Mouse (Mus musculus) lung, postnatal 4 days (tissue): ENCODE measurements around the gene Asb15.

Source experiments
- DNase-seq, 2 experiments: peaks; one replicate each; pipeline ENCODE4 v3.0.0; 2021

Asb15 gene

DNA sequence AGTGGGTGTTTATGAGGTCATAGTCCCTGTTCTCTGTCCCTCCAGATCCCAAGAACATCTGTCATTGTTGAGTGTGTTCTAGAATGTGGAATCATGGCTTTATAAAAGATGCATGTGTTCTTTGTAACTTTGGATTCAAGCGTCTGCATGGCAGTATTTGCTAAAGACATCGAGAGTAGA is at the start of gene Asb15:
Gene Asb15 (plus strand): TSS at position 81 of the 180 bp plus-strand sequence.
- DNase-seq, result no peak

DNA sequence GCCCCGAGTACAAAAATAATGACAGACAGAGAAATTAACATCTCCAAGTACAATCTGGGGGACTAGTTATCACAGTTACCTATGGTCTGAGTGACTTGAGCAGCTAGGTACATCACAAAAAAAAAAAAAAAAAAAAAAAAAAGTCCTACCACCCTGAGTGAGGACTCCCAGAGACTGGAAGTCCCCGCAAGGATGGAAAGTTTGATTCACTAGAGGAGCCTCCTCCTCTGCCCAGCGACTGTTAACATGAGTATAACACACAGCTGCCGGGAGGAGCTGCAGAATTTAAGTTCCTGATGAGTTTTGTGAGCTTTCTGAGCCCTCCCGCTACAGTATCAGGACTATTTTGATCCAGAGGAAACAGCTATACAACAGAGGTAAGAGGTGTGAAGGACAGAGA is 41.4 kb upstream of the Asb15 start:
- DNase-seq, result no peak

DNA sequence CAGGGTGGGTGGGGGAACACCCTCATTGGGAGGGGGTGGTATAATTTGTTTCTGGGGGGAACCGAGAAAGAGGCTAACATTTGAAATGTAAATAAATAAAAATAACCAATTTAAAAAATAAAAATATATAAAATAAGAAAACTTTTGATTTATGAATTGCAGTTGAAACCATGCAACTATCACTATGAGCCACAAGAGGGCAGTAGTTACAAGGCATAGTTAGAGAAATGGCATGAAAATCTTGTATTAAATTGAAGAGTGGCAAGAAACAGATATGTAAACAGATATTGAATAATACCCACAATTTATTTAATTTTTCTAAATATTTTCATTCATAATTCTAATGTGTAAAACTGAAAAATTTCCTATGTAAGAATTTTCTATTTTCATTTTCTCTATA is 37.6 kb upstream of the Asb15 start:
- no peak for DNase-seq

DNA sequence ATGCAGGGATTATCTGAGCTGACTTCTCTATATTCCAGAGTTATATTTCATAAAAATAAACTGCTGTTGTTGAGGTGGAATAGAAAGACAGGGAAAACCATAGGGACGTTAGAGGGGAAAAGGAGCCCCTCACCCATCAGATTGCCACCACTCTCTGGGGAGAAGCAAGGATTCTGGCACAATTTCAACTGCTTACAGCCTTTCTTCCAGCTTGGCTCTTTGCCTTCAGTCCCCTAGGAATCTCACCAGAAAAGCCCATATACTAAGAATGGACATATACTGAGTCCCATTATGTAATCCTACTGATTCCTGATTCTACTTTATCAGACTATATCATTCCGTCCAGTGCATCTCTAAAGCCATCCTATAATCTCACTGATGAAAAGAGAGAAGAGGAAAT is 23.8 kb upstream of the Asb15 start:
- DNase-seq, result no peak

DNA sequence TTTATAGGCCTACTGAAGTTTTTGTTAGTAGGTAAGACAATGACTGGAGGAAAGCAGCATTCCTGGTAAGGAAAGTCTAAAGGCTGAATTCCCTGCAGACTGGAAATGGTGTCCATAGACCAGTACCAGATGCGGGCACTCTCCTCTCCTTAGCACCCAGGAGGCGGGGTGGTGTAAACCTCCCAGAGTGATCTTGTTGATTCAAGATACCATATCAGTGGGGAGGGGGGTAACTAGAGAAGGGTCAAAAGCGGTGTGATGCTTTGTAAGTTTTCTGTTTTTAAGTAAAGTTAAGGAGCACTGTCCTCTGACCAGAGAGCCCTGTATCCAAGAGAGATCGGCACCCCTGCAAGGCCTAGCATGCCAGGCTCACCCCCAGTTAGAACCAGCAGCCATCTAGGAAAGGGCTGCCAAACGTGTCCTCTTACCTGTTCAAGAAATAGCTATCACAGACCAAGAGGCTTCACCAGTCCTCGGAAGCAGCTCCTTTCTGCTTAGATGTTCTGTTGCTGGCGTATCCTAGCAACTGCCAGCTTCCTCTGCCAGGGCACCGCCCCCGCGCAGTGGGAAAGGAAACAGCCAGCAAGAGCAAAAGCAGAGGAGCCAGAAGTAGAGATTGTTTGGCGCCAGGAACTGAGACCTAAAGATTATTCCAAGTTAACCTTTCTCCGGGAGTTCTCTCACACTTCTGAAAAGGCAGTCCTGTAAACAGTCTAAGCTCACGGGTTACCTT is 13.2 kb upstream of the Asb15 start, which contains the start of gene Iqub:
Gene Iqub (minus strand): TSS at position 516 of the 733 bp plus-strand sequence.
- DNase-seq, result peak; percentile 61 to 71

DNA sequence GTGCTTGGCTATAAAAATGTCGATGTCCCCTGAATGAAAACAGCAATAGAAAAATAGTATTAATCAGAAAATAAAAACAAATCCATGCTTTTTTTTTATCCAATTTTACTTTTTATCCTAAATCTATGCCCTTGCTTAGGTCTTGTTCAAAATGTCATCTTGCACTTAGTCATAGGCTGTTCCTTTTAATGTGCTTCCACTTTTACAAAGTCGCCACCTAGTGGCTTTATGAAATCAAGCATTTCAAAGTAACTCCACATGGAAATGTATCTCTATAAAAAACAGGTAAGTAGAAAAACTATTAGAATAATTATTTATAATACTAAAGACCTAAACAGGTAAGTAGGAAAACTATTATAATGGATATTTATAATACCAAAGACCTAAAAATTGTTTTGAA is 11.7 kb upstream of the Asb15 start:
- no peak for DNase-seq

DNA sequence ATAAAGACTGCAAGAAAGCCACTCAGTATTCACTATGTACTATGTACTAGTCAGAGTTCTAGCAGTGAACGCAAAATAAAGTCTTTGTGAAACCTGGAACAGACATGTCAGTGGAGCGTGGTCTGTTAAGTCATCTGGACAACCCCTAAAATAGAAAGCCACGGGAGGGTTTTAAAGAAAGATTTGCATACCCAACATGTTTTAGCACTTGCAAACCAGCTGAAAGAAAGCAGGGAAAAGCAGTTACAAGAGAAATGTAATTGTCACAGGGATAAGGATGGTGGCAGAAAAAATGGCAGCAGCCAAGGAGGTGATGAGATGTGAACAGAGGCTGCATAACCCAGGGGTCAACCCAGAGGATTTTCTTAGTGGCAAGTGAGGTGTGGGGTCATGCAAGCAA is 2.2 kb upstream of the Asb15 start:
- no peak for DNase-seq

DNA sequence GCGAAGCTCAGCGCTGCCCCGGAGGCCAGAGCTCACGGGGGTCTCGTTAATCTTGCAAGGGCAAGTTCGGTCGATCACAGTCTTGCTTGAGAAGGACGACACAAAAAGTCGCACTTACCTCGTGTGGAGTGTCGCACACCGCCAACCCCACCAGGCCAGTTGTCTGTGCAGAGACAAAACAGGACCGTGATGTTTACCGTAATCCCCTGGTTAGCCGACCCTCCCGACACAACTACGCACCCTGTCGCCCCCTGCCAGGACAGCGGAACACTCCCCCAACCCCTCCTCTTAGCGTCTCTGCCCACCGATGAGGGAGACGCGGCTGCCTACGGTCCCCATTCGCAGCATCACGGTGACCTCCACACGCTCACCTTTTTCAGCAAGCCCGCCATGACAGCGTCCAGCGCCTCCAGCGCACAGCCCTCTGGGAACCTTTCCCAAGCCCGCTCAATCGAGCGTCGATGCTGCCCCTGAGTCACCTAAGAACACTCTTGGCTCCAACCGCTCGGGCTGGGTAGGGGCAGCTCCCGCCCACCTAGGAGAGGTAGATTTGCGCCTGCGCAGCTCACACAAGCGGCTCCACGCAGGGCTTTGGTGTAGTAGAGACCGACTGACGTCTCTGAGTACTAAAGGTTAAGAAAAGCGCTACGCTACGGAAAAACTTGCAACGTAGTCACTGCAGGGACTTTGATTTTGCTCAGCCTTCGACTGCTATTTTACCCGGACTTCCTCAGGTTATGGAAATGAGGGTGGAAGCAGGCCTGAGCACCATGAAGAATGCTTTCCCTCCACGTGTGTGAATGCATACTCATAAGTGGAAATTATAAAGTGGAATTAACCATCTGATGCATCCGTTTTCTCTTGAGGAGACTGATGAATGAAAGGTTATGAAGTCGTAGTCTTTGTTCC is 535 bp upstream of the Asb15 start, which contains the start of gene Ndufa5:
Gene Ndufa5 (minus strand): TSS at position 859 of the 909 bp plus-strand sequence.
- peak; percentile 92 to 95 for DNase-seq

DNA sequence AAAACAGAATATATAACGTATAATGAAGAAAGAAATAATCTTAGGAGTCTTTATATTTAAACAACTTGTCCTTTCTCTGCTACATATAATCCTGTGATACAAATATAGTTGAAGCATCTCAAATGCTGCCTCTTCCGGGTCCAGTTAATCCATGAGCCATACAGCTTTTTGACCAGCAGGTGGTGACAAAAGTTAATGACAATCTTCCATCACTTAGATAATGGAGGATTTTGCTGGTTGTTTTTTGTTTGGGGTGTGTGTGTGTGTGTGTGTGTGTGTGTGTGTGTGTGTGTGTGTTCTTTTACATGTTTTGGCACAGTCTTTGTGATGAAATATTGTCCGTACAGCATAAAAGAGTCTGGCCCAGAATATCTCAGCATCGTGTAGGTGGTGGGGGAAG is 2.2 kb downstream of the Asb15 start:
- peak in 1 of 2 experiments; percentile 64 for DNase-seq

DNA sequence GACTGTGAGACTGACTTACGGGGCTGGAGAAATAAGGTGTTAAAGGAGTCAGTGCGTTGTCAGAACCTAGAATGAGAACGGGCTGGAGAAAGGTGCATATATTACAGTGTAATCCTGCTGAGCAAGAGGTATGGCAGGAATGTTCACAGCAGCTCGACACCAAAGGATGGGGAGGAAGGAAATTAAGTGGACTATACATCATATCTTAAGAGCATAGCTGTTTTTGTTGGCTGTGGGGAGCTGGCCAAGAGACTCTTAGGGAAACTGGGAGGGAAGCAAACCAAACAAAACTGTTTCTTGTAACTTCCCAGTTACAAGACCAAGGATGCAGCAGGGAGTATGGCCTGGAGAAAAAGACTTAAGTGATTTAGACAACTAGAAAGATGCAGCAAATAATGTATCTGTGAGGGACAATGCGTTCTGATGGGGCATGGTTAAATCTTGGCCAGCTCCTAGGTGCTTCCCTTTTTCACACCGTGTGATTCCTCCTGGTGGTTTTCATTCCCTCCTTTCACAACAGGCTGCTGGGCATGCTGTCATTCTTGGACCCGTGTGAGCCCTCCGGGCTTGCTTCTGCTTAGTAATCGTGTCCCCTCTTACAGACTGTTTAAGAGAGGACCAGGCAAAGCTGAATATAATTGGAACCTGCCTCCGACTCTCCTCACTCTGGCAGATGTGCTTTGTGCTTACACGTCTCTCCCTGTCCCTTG is 2.9 kb downstream of the Asb15 start:
- DNase-seq, result no peak

DNA sequence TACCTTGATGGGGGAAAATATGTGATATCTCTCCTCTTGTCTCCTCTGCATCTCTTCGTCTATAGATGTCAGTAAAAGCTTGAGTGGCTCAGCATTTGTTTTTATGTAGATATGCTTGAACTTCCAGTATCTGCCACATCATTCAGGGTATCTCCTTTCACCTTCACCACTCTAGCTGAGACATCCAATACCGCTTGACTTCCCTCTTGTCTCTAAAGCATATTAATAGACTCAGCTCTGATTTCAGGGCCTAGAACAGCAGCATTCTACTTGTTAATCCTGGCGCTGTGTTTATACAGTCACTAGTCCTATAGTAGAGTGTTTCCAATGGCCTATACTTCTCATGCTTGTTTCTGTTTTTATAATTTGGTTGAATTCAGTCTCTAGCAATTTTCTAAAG is 4.9 kb downstream of the Asb15 start:
- DNase-seq, result no peak

DNA sequence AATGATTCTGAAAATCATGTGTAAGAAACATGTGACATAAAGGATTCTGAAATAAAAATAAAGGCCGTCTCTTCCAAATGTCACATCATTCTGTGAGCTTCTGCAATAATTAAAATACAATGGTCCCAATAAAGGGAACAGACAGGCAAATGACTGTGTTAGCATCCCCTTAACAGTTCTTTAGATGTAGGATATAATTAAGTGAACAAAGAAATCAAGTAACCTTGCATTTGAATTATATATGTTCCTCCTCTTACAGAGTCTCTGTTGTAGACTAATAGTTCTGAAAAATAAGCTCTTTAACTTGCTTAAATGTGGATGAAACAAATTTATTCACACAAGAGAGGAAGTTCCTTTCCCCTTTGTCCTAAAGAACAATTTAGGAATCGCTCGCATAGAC is 10.5 kb downstream of the Asb15 start:
- no peak for DNase-seq

DNA sequence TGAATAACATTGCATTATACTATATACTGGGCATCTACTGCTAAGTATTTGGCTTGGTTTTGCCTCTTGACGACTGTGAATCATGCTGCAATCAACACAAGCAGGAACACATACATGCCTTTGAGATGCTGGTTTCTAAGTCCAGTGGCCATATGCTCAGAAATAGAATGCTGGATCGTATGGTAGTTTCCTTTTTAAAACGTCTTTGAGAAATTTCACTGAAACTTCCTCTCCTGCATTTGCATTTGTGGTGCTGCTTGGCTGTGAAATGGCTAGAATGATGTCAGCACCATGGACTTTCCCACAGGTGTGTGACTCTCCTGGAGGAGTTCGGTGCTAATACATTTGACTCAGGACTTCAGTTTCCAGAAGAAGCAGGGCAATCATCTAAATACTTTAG is 12.2 kb downstream of the Asb15 start:
- no peak for DNase-seq

DNA sequence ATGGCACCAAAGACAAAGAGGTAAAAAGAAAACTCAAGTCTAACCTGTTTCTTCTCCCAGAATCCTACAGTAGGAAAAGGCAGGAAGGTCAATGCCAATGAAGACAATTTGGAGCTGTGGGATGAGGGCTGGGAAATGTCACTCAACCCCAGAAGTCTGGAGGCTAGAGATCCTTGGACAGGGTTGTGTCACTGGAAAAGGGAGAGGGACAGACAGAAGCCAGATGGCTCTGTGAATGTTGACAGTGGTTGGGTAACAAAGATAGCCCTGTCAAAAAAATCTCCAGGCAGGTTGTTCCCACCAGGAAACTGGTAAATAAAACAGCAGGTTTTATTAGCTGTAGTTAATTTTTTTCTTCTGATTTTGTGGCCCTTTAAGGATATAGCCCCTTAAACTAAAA is 14.4 kb downstream of the Asb15 start:
- DNase-seq, result no peak

DNA sequence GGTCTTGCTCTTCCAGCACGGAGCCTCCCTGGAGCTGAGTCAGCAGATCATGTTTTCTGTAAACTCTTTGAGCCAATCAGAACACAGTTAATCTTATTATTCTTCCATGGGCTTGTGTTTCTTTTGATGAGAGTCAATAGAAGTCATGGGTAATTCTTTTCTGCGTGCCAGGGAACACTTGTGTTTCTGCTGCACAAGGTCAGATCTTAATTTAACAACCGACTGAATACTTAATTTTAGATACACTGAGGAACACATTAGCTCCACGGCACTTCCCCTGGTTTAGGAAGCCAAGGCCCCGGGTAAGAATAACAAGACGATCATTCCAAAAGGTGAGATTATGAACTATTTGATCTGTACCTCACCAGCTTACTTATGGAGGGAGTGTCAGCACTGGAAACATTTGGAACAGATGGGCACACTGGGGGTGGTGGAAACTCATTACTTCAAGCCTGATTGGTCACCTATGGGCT is 15.2 kb downstream of the Asb15 start:
- no peak for DNase-seq

DNA sequence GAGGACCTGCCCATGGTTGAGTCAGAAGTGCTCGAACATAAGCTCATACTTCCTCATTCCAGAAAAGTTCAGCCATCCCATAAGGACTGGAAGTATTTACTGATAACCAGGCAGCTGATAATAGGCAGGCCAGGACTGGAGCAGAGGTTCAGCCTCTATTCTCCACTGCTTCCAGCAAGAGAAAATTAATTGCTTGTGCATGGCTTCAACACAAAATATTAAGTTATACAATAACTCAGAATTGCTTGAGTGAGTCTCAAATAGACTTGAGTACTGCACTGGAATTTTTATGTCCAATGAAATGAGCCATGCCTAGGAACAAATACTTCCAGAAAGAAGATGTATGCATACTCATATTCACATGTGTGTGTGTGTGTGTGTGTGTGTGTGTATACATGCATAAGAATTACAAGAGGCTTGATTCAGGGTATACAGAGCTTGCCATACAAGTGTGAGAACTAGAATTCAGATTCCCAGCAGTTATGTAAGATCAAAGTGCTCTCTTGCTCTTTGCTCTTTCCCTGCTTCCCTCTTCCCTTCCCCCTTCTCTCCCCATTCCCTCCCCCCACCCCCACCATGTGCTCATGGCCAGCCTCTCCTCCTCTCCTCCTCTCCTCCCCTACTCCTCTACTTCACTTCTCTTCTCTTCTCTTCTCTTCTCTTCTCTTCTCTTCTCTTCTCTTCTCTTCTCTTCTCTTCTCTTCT is 18.9 kb downstream of the Asb15 start:
- DNase-seq, result no peak

DNA sequence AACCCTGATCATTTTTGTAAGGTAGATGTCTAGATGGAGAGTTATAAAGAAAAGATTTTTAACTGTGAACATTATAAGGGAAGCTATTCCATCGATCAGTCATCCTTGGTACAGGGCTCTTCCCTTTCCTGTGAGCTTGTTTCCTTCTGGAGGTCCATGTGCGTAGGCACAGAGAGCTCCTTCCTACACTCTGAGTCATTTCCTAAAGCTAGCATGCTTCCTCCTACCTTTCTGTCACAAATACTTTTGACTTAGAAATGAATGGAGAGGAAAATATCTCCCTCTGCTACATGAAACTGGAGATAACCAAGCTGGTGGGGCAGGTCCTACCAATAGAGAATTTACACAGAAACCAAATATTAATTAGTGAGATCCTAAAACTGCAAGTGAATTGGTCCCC is 21.9 kb downstream of the Asb15 start:
- DNase-seq, result no peak

DNA sequence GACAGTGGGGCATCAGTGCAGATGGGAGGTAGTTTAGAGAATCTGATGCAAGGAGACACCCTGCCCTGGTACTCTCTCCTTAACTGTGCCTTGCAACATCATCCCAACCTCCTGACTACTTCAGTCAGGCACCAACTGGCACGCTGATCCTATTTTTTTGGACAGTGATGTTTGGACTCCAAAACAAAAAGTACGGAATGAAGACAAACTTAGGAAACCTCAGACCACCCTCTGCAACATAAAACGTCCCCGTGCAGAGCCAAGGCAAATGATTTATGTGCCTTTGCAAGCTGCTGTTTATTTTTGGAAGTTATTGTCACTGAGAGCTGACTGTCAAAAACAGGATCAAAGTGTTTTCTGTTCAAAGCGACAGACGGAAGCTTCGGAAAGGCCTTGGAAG is 24.1 kb downstream of the Asb15 start:
- no peak for DNase-seq

DNA sequence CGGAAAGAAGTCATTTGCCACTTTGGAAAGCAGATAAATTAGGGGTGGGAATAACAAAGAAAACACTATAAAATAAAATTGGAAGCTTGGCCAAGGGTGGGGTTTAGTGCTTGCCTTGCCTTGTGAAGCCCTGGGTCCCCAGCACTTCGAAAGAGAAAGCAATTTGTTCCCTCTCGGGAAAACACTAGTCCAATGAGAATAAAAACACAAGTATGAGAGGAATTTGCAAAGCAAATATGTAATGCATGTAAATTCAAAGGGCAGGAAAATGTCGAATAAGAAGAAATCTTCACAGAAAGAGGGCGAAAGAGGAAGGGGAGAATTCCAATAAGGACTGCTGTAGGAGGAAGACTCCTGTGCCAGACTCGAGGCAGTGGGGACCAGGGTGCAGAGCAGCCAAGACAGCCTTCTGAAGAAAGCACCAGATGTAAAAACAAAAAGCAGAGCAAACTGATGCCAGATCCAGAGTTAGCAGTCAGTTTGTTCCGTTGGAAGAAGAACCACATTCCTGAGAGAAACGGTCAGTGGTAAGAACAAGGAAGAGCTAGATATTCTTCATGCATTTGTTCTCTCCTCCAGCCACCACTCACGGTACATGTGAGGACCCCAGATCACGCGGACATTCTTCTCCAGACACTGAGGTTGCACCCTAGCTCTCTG is 26.6 kb downstream of the Asb15 start:
- peak in 1 of 2 experiments; percentile 6 for DNase-seq

DNA sequence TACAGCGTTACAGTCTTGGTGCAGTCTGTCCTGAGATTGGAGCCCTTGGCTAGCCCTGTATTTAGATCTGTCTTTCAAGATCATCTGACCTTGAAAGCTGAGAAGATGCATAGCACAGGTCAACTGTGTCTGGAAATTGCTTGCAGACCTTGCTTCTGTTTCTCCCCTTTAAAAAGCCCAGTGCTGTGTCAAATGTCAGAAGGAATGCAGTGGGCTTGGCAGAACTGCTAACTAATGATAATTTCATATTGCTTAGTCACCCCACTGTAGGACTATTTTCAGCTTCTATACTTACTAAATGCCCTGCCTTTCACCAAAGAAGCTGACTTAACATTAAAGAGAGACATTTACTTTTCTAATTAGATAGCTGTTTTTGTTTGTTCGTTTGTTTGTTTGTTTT is 27.5 kb downstream of the Asb15 start:
- DNase-seq, result no peak

DNA sequence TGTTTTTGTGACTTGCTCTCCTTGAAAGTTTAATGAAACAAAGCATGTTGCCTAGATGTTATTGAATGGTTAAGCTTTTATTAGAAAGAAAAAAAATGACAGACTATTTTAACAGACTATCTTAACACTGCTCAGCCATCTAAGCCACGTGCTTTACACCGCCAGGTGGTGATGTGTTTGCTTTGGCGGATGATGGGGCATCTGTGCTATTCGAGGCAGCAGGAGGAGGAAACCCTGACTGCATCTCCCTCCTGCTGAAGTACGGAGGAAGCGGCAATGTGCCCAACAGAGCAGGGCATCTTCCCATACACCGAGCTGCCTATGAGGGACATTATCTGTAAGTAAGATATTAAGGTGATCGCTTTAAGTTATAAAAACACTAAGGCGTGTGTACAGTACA is 36.1 kb downstream of the Asb15 start:
- no peak for DNase-seq

DNA sequence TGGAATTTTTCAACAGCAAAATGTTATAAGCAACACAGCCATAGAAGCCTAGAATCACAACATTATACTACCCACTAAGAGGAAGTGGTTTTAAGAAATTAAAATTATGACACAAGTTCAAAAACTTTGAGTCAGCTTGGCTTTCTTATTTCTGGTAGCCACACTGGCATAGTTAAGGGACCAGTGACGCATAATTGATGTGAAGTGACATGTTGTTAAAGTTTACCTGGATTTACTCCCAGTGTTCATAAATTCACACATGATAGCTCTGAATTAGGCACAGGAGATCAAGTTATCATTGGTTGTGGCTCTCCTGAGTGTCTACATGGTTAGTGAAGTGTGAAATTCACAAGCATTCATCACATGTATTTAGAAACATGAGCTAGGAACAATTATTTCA is 36.9 kb downstream of the Asb15 start:
- DNase-seq, result no peak

DNA sequence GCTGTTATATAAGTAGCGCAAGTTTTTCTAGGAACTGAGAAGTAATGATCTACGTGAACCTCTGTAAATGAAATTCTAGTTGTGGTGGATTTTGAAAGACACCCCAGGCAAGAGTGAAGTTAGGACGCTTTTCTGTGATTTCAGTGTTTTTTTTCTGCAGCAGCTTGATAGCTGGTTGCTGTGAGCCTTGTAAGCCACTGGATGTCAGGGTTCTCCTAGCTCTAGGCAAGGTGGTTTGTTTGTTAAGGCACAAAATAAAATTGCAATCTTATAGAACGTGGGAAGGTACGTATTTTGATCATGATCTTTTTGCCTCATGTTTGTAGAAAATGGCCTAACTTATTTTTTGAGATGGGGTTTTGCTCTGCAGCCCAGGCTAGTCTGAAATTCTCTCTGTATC is 41.0 kb downstream of the Asb15 start:
- DNase-seq, result no peak
